Comparison of ENCODE assay signal across 20 mouse cellular contexts in the genomic region with DNA sequence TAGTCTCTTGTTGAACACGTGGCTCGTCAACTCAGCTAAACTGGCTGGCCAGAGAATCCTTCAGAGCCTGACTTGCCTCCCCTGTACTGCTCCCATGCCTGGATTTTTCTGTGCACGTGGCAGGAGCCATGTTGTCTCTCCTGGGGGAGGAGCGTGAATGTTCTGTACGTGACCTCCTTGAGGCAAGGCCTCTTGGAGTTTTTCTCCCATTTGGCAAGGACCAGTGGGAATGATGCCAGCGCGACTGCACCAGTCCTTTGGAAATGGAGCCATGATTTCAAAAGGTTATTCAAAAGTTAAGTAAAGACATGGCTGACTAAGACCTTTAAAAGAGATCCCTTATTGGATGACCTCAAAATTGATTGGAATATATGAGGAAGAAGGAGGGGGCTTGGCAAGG. TPM values are rescaled to one million over a fixed set of nuclear protein-coding genes. Genes with fewer than 3 reads are reported as not detected.
DNase-seq lines count a peak whose midpoint lies in the region; ATAC-seq and TF ChIP-seq lines count a peak whose summit lies in the region.
"Had no signal": no experiment of that assay in that cellular context is flagged by ENCODE, and none has a peak within 500 bp of the region (broad histone marks: within the 10 kb centered on the region; RNA-seq: fewer than 3 reads in every experiment).

No protein-coding gene starts in this region.

- 70% methylated on average over 7 of the region's 7 CpGs for whole genome bisulfite sequencing in lung, embryonic 14.5 days
- 50% methylated on average over 7 of the region's 7 CpGs for WGBS in lung, postnatal 0 days

- no peaks in the 10 kb centered on the region for H3K27me3 ChIP-seq in lung, embryonic 14.5 days (ENCODE audit: insufficient read depth, low read length)
- H3K27me3 ChIP-seq in lung, postnatal 0 days (replicated peaks; ENCODE audit: insufficient read depth, low read length) = no peaks in the 10 kb centered on the region
- H3K27me3 ChIP-seq: hindbrain, embryonic 12.5 days; limb, embryonic 12.5 days; lung, embryonic 15.5 days had no signal

- intact Hi-C loops in gastrocnemius, adult 2 months (cut with DNase I) = no loop called here

- H3K9me3 ChIP-seq in lung, embryonic 14.5 days (ENCODE audit: low read depth, low read length) = no peaks in the 10 kb centered on the region
- H3K9me3 ChIP-seq in lung, postnatal 0 days (ENCODE audit: low read length) = no peaks in the 10 kb centered on the region
- H3K9me3 ChIP-seq: hindbrain, embryonic 12.5 days; limb, embryonic 12.5 days; lung, embryonic 15.5 days had no signal

- no peaks in the 10 kb centered on the region for H3K36me3 ChIP-seq in lung, embryonic 14.5 days (ENCODE audit: insufficient read depth)
- H3K36me3 ChIP-seq in lung, postnatal 0 days (ENCODE audit: insufficient read depth, low read length) = no peaks in the 10 kb centered on the region
- H3K36me3 ChIP-seq: hindbrain, embryonic 12.5 days; limb, embryonic 12.5 days; lung, embryonic 15.5 days had no signal

- TF ChIP-seq EP300 in lung, postnatal 0 days (IDR thresholded peaks at IDR 0.05) = no peak

- DNase-seq in gastrocnemius, adult 2 months = peak; percentile 30
- no peak for DNase-seq in gastrocnemius, postnatal 10 days
- peak; percentile 8 for DNase-seq in lung, embryonic 14.5 days
- no peak for DNase-seq in lung, postnatal 0 days (ENCODE audit: low spot score)
- peak; percentile 74 to 78 for DNase-seq in adrenal gland, postnatal 36 days
- peak; percentile 14 for DNase-seq in skeletal muscle tissue, adult 2 months (ENCODE audit: low read depth, low spot score)
- no peak for DNase-seq in thymus, adult 18-20 months
- DNase-seq in frontal cortex, postnatal 36 days (ENCODE audit: low spot score in 2 of 2) = no peak
- DNase-seq: cerebellum, adult 9-10 months; heart, adult 2 months had no signal

- TF ChIP-seq CTCF in gastrocnemius, adult 2 months (IDR thresholded peaks at IDR 0.05) = no peak
- TF ChIP-seq CTCF in lung, embryonic 14.5 days (IDR thresholded peaks at IDR 0.05; ENCODE audit: low read depth) = no peak
- no peak for TF ChIP-seq CTCF in lung, postnatal 0 days (IDR thresholded peaks at IDR 0.05)

- H3K4me1 ChIP-seq in lung, embryonic 14.5 days (ENCODE audit: insufficient read depth) = no peaks in the 10 kb centered on the region
- H3K4me1 ChIP-seq in lung, postnatal 0 days (ENCODE audit: insufficient read depth, low read depth, low read length) = no peaks in the 10 kb centered on the region
- H3K4me1 ChIP-seq: hindbrain, embryonic 12.5 days; limb, embryonic 12.5 days; lung, embryonic 15.5 days had no signal

- no peak overlapping the region for H3K4me2 ChIP-seq in lung, embryonic 14.5 days
- no peak overlapping the region for H3K4me2 ChIP-seq in lung, postnatal 0 days (replicated peaks; ENCODE audit: low read depth, low read length)
- H3K4me2 ChIP-seq: hindbrain, embryonic 12.5 days; limb, embryonic 12.5 days; lung, embryonic 15.5 days; midbrain, embryonic 11.5 days had no signal

- no peak overlapping the region for H3K9ac ChIP-seq in lung, embryonic 14.5 days
- no peak overlapping the region for H3K9ac ChIP-seq in lung, postnatal 0 days (replicated peaks; ENCODE audit: low read depth)
- H3K9ac ChIP-seq: hindbrain, embryonic 12.5 days; limb, embryonic 12.5 days; lung, embryonic 15.5 days had no signal

- ATAC-seq in lung, embryonic 14.5 days (ENCODE audit: insufficient read depth) = no peak
- ATAC-seq in lung, postnatal 0 days = no peak
- ATAC-seq: activated CD4-positive, CD25-positive, alpha-beta regulatory T cell, adult 4 months had no signal

- H3K4me3 ChIP-seq in gastrocnemius, adult 2 months = no peak overlapping the region
- H3K4me3 ChIP-seq in lung, embryonic 14.5 days (ENCODE audit: low read depth, low read length) = no peak overlapping the region
- no peak overlapping the region for H3K4me3 ChIP-seq in lung, postnatal 0 days (ENCODE audit: low read depth, low read length)
- H3K4me3 ChIP-seq: heart, adult 2 months; hindbrain, embryonic 12.5 days; left cerebral cortex, adult 2 months; limb, embryonic 12.5 days; lung, embryonic 15.5 days had no signal

- no peak overlapping the region for H3K27ac ChIP-seq in gastrocnemius, adult 2 months
- no peak overlapping the region for H3K27ac ChIP-seq in lung, embryonic 14.5 days (ENCODE audit: low read depth)
- no peak overlapping the region for H3K27ac ChIP-seq in lung, postnatal 0 days (ENCODE audit: low read length)
- H3K27ac ChIP-seq: heart, adult 2 months; hindbrain, embryonic 12.5 days; left cerebral cortex, adult 2 months; limb, embryonic 12.5 days; lung, embryonic 15.5 days had no signal

RNA-seq across cellular contexts. Expression of a gene that starts 30.0 kb away (rescaled TPM):
- total RNA-seq in gastrocnemius, adult 2 months (2021) = not detected
- not detected for total RNA-seq in gastrocnemius, postnatal 10 days (2021)
- polyA plus RNA-seq in lung, embryonic 14.5 days (2014; fragmentation: Nextera tagmentation; extraction: Ambion mirVana) = not detected in 2 replicates
- polyA plus RNA-seq in lung, postnatal 0 days (2015; fragmentation: Nextera tagmentation; extraction: Ambion mirVana) = not detected in 2 replicates
- not detected for total RNA-seq in adrenal gland, postnatal 36 days (2021)
- total RNA-seq: CH12.LX; layer of hippocampus, adult 18-20 months; left cerebral cortex, adult 2 months had no signal
- polyA plus RNA-seq: embryonic facial prominence, embryonic 14.5 days; forebrain, embryonic 11.5 days; hindbrain, embryonic 12.5 days; limb, embryonic 12.5 days; lung, embryonic 15.5 days; midbrain, embryonic 11.5 days had no signal

RNA-seq across cellular contexts. Expression of a gene that starts 48.0 kb away (rescaled TPM):
- 10 to 100 TPM; 50.0 to 71.3 TPM for total RNA-seq in gastrocnemius, adult 2 months (2021)
- 10 to 100 TPM; 30.7 to 38.7 TPM for total RNA-seq in gastrocnemius, postnatal 10 days (2021)
- 55.6 and 56.5 TPM in 2 replicates for polyA plus RNA-seq in lung, embryonic 14.5 days (2014; fragmentation: Nextera tagmentation; extraction: Ambion mirVana)
- 21.1 and 23.4 TPM in 2 replicates for polyA plus RNA-seq in lung, postnatal 0 days (2015; fragmentation: Nextera tagmentation; extraction: Ambion mirVana)
- 10 to 100 TPM; 73.1 to 94.5 TPM for total RNA-seq in adrenal gland, postnatal 36 days (2021)

Comparison
In these comparisons a context has a peak if more than half of its experiments do, and no peak if none do; other contexts are left out.
1. DNase-seq: peak in gastrocnemius, adult 2 months (single experiment), lung, embryonic 14.5 days (single experiment), adrenal gland, postnatal 36 days (2 of 2) and skeletal muscle tissue, adult 2 months (single experiment); none in gastrocnemius, postnatal 10 days (single experiment), lung, postnatal 0 days (single experiment), thymus, adult 18-20 months (0 of 2) and frontal cortex, postnatal 36 days (0 of 2).